In genomic region chr11:98333263-98333696, GRCm38 (mm10) we compare ENCODE assay signal across 17 mouse cellular contexts. TPM values are rescaled to one million over a fixed set of nuclear protein-coding genes. Genes with fewer than 3 reads are reported as not detected.
DNase-seq lines count a peak whose midpoint lies in the region; ATAC-seq lines count a peak whose summit lies in the region.
"Had no signal": no experiment of that assay in that cellular context is flagged by ENCODE, and none has a peak within 500 bp of the region (broad histone marks: within the 10 kb centered on the region; RNA-seq: fewer than 3 reads in every experiment).

No protein-coding gene starts in this region.

- no peak overlapping the region for H3K4me3 ChIP-seq in hindbrain, embryonic 16.5 days (ENCODE audit: low read length)
- H3K4me3 ChIP-seq in midbrain, embryonic 14.5 days (replicated peaks; ENCODE audit: low read depth, low read length): no peak overlapping the region
- H3K4me3 ChIP-seq: midbrain, embryonic 12.5 days; stomach, embryonic 15.5 days had no signal

- no peaks in the 10 kb centered on the region for H3K9me3 ChIP-seq in hindbrain, embryonic 16.5 days (ENCODE audit: control insufficient read depth, low read length)
- no peaks in the 10 kb centered on the region for H3K9me3 ChIP-seq in midbrain, embryonic 14.5 days (ENCODE audit: control insufficient read depth, low read length)
- H3K9me3 ChIP-seq: midbrain, embryonic 12.5 days; stomach, embryonic 15.5 days had no signal

- intact Hi-C loops in left cerebral cortex, postnatal 36 days (cut with DNase I): loop anchor here (10.0 kb wide), 1 partner anchor 212 kb away; the partner anchor contains the start of gene Ikzf3
- intact Hi-C loops in left cerebral cortex, postnatal 4 days (cut with DNase I): no loop called here

- no peak for ATAC-seq in hindbrain, embryonic 16.5 days
- no peak for ATAC-seq in midbrain, embryonic 14.5 days (ENCODE audit: low FRiP score, low TSS enrichment)

- H3K4me2 ChIP-seq in hindbrain, embryonic 16.5 days (ENCODE audit: low read length): no peak overlapping the region
- H3K4me2 ChIP-seq in midbrain, embryonic 14.5 days (ENCODE audit: low read length): no peak overlapping the region

- 62% methylated on average over 10 of the region's 10 CpGs for WGBS in hindbrain, embryonic 16.5 days
- 74% methylated on average over 10 of the region's 10 CpGs for WGBS in midbrain, embryonic 14.5 days

- peaks cover 62% of the 10 kb centered on the region for H3K27me3 ChIP-seq in hindbrain, embryonic 16.5 days (replicated peaks; ENCODE audit: control insufficient read depth, insufficient read depth, low read length)
- peaks cover 94% of the 10 kb centered on the region for H3K27me3 ChIP-seq in midbrain, embryonic 14.5 days (ENCODE audit: control insufficient read depth, insufficient read depth, low read length)

- H3K36me3 ChIP-seq in hindbrain, embryonic 16.5 days (ENCODE audit: control insufficient read depth, insufficient read depth, low read length): no peaks in the 10 kb centered on the region
- H3K36me3 ChIP-seq in midbrain, embryonic 14.5 days (ENCODE audit: control insufficient read depth, insufficient read depth, low read length): no peaks in the 10 kb centered on the region
- H3K36me3 ChIP-seq: midbrain, embryonic 12.5 days; stomach, embryonic 15.5 days had no signal

- peak overlapping the region; percentile 67 for H3K27ac ChIP-seq in hindbrain, embryonic 16.5 days (ENCODE audit: low read depth, low read length)
- no peak overlapping the region; the same call in 1 of the 2 replicates for H3K27ac ChIP-seq in midbrain, embryonic 14.5 days (replicated peaks; ENCODE audit: low read depth, low read length)
- H3K27ac ChIP-seq: liver, embryonic 14.5 days; midbrain, embryonic 12.5 days; stomach, embryonic 15.5 days had no signal

- no peak overlapping the region for H3K9ac ChIP-seq in hindbrain, embryonic 16.5 days (ENCODE audit: low read depth, low read length)
- no peak overlapping the region for H3K9ac ChIP-seq in midbrain, embryonic 14.5 days (replicated peaks; ENCODE audit: low read length)
- H3K9ac ChIP-seq: liver, embryonic 14.5 days; midbrain, embryonic 12.5 days; stomach, embryonic 15.5 days had no signal

- H3K4me1 ChIP-seq in hindbrain, embryonic 16.5 days (ENCODE audit: control insufficient read depth, insufficient read depth, low read depth, low read length): peaks cover 13% of the 10 kb centered on the region
- peaks cover 9% of the 10 kb centered on the region; the same call in 1 of the 2 replicates for H3K4me1 ChIP-seq in midbrain, embryonic 14.5 days (ENCODE audit: control insufficient read depth, insufficient read depth, low read length)

- DNase-seq in left cerebral cortex, postnatal 36 days (ENCODE audit: low spot score in 2 of 2): peak; percentile 52 to 67
- DNase-seq in left cerebral cortex, postnatal 4 days: no peak
- DNase-seq in cerebellum, adult 18-20 months: peak; percentile 76 to 77
- peak; percentile 66 to 77 for DNase-seq in cerebellum, postnatal 14 days
- DNase-seq in midbrain, embryonic 14.5 days: no peak
- DNase-seq in thymus, postnatal 36 days: no peak
- DNase-seq: adrenal gland, adult 8-10 months; heart, adult 18-20 months; heart, postnatal 14 days; kidney, adult 11 months; lung, postnatal 14 days; thymus, postnatal 4 days had no signal

RNA-seq across cellular contexts. Expression of gene Neurod2, which starts 3.8 kb away (rescaled TPM):
- 10 to 100 TPM; 65.2 to 77.3 TPM for total RNA-seq in left cerebral cortex, postnatal 36 days (2021)
- 100 to 1,000 TPM; 125 to 133 TPM for total RNA-seq in left cerebral cortex, postnatal 4 days (2021)
- polyA plus RNA-seq in hindbrain, embryonic 16.5 days (2015; fragmentation: Nextera tagmentation; extraction: Ambion mirVana): 22.9 and 23.4 TPM in 2 replicates
- polyA plus RNA-seq in midbrain, embryonic 14.5 days (2014; fragmentation: Nextera tagmentation; extraction: Ambion mirVana): 10.9 and 12.7 TPM in 2 replicates
- total RNA-seq: adrenal gland, adult 8-10 months; heart, adult 18-20 months; heart, postnatal 14 days had no signal
- polyA plus RNA-seq: liver, embryonic 14.5 days had no signal

RNA-seq across cellular contexts. Expression of gene Ppp1r1b, which starts 14.9 kb away (rescaled TPM):
- total RNA-seq in left cerebral cortex, postnatal 36 days (2021): 100 to 1,000 TPM; 225 to 274 TPM
- total RNA-seq in left cerebral cortex, postnatal 4 days (2021): 10 to 100 TPM; 52.3 to 53.4 TPM
- 7.7 and 9.3 TPM in 2 replicates for polyA plus RNA-seq in hindbrain, embryonic 16.5 days (2015; fragmentation: Nextera tagmentation; extraction: Ambion mirVana)
- polyA plus RNA-seq in midbrain, embryonic 14.5 days (2014; fragmentation: Nextera tagmentation; extraction: Ambion mirVana): 0.95 and 1.2 TPM in 2 replicates

RNA-seq across cellular contexts. Expression of gene Stard3, which starts 24.9 kb away (rescaled TPM):
- total RNA-seq in left cerebral cortex, postnatal 36 days (2021): 10 to 100 TPM; 35.9 to 39.3 TPM
- 10 to 100 TPM; 21.3 to 26.0 TPM for total RNA-seq in left cerebral cortex, postnatal 4 days (2021)
- polyA plus RNA-seq in hindbrain, embryonic 16.5 days (2015; fragmentation: Nextera tagmentation; extraction: Ambion mirVana): 39.0 and 39.9 TPM in 2 replicates
- polyA plus RNA-seq in midbrain, embryonic 14.5 days (2014; fragmentation: Nextera tagmentation; extraction: Ambion mirVana): 34.5 and 36.0 TPM in 2 replicates

RNA-seq across cellular contexts. Expression of gene Tcap, which starts 50.3 kb away (rescaled TPM):
- 10 to 100 TPM; 11.8 to 14.4 TPM for total RNA-seq in left cerebral cortex, postnatal 36 days (2021)
- total RNA-seq in left cerebral cortex, postnatal 4 days (2021): under 1 TPM; 0.56 to 0.64 TPM
- polyA plus RNA-seq in hindbrain, embryonic 16.5 days (2015; fragmentation: Nextera tagmentation; extraction: Ambion mirVana): 0.16 and 1.7 TPM in 2 replicates
- 0.31 TPM in 1 of 2 replicates, not detected in the other for polyA plus RNA-seq in midbrain, embryonic 14.5 days (2014; fragmentation: Nextera tagmentation; extraction: Ambion mirVana)

RNA-seq across cellular contexts. Expression of gene Pnmt, which starts 53.0 kb away (rescaled TPM):
- under 1 TPM; 0.34 to 0.47 TPM for total RNA-seq in left cerebral cortex, postnatal 36 days (2021)
- total RNA-seq in left cerebral cortex, postnatal 4 days (2021): 1 to 10 TPM in 1 of 2 experiments, not detected in 1; 1.0 TPM
- 4.5 and 4.9 TPM in 2 replicates for polyA plus RNA-seq in hindbrain, embryonic 16.5 days (2015; fragmentation: Nextera tagmentation; extraction: Ambion mirVana)
- polyA plus RNA-seq in midbrain, embryonic 14.5 days (2014; fragmentation: Nextera tagmentation; extraction: Ambion mirVana): 0.62 and 1.1 TPM in 2 replicates
- polyA plus RNA-seq: liver, embryonic 14.5 days; small intestine, adult 2 months had no signal

Comparison
In these comparisons a context has a peak if more than half of its experiments do, and no peak if none do; other contexts are left out.
1. DNase-seq: peak in left cerebral cortex, postnatal 36 days (2 of 2), cerebellum, adult 18-20 months (2 of 2) and cerebellum, postnatal 14 days (2 of 2); none in left cerebral cortex, postnatal 4 days (single experiment), midbrain, embryonic 14.5 days (single experiment) and thymus, postnatal 36 days (0 of 2).
2. RNA of gene Ppp1r1b, which starts 14.9 kb away (total RNA-seq): 225 to 274 TPM in left cerebral cortex, postnatal 36 days; 52.3 to 53.4 TPM in left cerebral cortex, postnatal 4 days; every median in the first group is over 4 times any median in the second.